Mouse (Mus musculus) embryonic facial prominence, embryonic 11.5 days (tissue): Measurements from ENCODE around the gene Lekr1. TPM values are rescaled to one million over a fixed set of nuclear protein-coding genes. Genes with fewer than 3 reads are reported as not detected.

Experiments used
- ATAC-seq: fragments of 200-750 bp; cut with Nextera tagmentation; replicated peaks from 2 replicates; pipeline ENCODE4 v1.8.0; 2017; ENCODE audit warnings: low read depth; ENCODE audit not compliant: insufficient number of reproducible peaks, low FRiP score, low TSS enrichment
- DNase-seq: peaks from one replicate; pipeline ENCODE4 v3.0.0-alpha.2; 2015; ENCODE audit warnings: low spot score
- H3K27ac ChIP-seq: fragments of 300-500 bp; sonication (generic); replicated peaks from 2 replicates; pipeline ENCODE4 v1.5.1; 2014; ENCODE audit warnings: mild to moderate bottlenecking, low read depth, low read length, control low read depth
- H3K27me3 ChIP-seq: fragments of 300-500 bp; sonication (generic); 2 replicates; pipeline ENCODE4 v1.6.1; 2014; ENCODE audit warnings: mild to moderate bottlenecking, low read length, moderate library complexity, mixed read lengths; ENCODE audit not compliant: control insufficient read depth, insufficient read depth
- H3K36me3 ChIP-seq: fragments of 300-500 bp; sonication (generic); replicated peaks from 2 replicates; pipeline ENCODE4 v1.6.1; 2014; ENCODE audit warnings: low read depth, mild to moderate bottlenecking, low read length, moderate library complexity, mixed read lengths; ENCODE audit not compliant: control insufficient read depth, insufficient read depth
- H3K4me1 ChIP-seq: fragments of 300-500 bp; sonication (generic); 2 replicates; pipeline ENCODE4 v1.6.1; 2014; ENCODE audit warnings: low read length, mixed read lengths; ENCODE audit not compliant: control insufficient read depth, insufficient read depth
- H3K4me2 ChIP-seq: fragments of 300-500 bp; sonication (generic); 2 replicates; pipeline ENCODE4 v1.6.1; 2014; ENCODE audit warnings: low read depth, mild to moderate bottlenecking, control low read depth, low read length, moderate library complexity
- H3K4me3 ChIP-seq: fragments of 300-500 bp; sonication (generic); 2 replicates; pipeline ENCODE4 v1.5.1; 2014; ENCODE audit warnings: low read depth, low read length, control low read depth
- H3K9ac ChIP-seq: fragments of 300-500 bp; sonication (generic); replicated peaks from 2 replicates; pipeline ENCODE4 v1.6.1; 2014; ENCODE audit warnings: mild to moderate bottlenecking, control low read depth, low read length
- H3K9me3 ChIP-seq: fragments of 300-500 bp; sonication (generic); replicated peaks from 2 replicates; pipeline ENCODE4 v1.6.1; 2016; ENCODE audit warnings: mild to moderate bottlenecking, low read length, inconsistent platforms, mixed read lengths; ENCODE audit not compliant: control insufficient read depth
- WGBS: fragments of 180-500 bp; shearing (Covaris S2); extraction: QIAGEN DNeasy Blood & Tissue Kit; methylation state at CpG from one replicate; pipeline ENCODE4 v1.1.7; 2014; 5-methylcytosine and 5-hydroxymethylcytosine counted together
- polyA plus RNA-seq: library from polyadenylated mRNA; unstranded; fragments of >200 nt; fragmentation: Nextera tagmentation; extraction: Ambion mirVana; gene quantifications from 2 replicates; pipeline ENCODE4 v1.2.1, GENCODE M21; 2014

Lekr1 gene
- polyA plus RNA-seq, 1 experiment from 2014 or later = 9.3 TPM

- ATAC-seq (0 out of 2 replicates have a peak, but pooled peaks have one; percentile 4), DNase-seq (no peak)
- Histone ChIP-seq H3K36me3 (no peaks in the 10 kb centered on the region), H3K4me1 (peaks cover 16% of the 10 kb centered on the region), H3K27me3 (no peaks in the 10 kb centered on the region), H3K4me3 (no peak overlapping the region), H3K4me2 (no peak overlapping the region; the same call in 1 of the 2 replicates), H3K9ac (no peak overlapping the region), H3K9me3 (no peaks in the 10 kb centered on the region), H3K27ac (no peak overlapping the region)
- WGBS = 8% methylated on average over 6 of the region's 6 CpGs
These were observed 195.4 kb downstream of the Lekr1 start for GRCm38 (mm10) chr3:65861471-65861881.

- Histone ChIP-seq H3K4me2 (peak overlapping the region; percentile 4; the same call in 1 of the 2 replicates), H3K9me3 (no peaks in the 10 kb centered on the region), H3K36me3 (no peaks in the 10 kb centered on the region), H3K4me1 (peaks cover 16% of the 10 kb centered on the region), H3K4me3 (no peak overlapping the region), H3K9ac (no peak overlapping the region), H3K27me3 (no peaks in the 10 kb centered on the region), H3K27ac (no peak overlapping the region)
- 2% methylated on average over 11 of the region's 11 CpGs for WGBS
- DNase-seq = peak; percentile 90
- ATAC-seq = peak; percentile 82
These were observed 197.3 kb downstream of the Lekr1 start for GRCm38 (mm10) chr3:65863297-65863696.

GRCm38 (mm10) chr3:65863762-65864377 lies 197.8 kb downstream of the Lekr1 start:
- H3K27me3 ChIP-seq = no peaks in the 10 kb centered on the region
- no peak overlapping the region for H3K4me3 ChIP-seq
- ATAC-seq = no peak
- no peak overlapping the region for H3K27ac ChIP-seq
- H3K36me3 ChIP-seq = no peaks in the 10 kb centered on the region
- DNase-seq = no peak
- H3K9me3 ChIP-seq = no peaks in the 10 kb centered on the region
- H3K4me2 ChIP-seq = peak overlapping the region; percentile 4; the same call in 1 of the 2 replicates
- H3K9ac ChIP-seq = no peak overlapping the region
- 53% methylated on average over 16 of the region's 16 CpGs for WGBS
- H3K4me1 ChIP-seq = peaks cover 11% of the 10 kb centered on the region

GRCm38 (mm10) chr3:65868931-65869330 lies 202.9 kb downstream of the Lekr1 start:
- H3K4me1 ChIP-seq = peaks cover 3% of the 10 kb centered on the region
- H3K27me3 ChIP-seq = no peaks in the 10 kb centered on the region
- H3K36me3 ChIP-seq = no peaks in the 10 kb centered on the region
- H3K9me3 ChIP-seq = no peaks in the 10 kb centered on the region
- no peak overlapping the region for H3K9ac ChIP-seq
- WGBS = 88% methylated on average over 8 of the region's 8 CpGs
- DNase-seq = no peak
- no peak overlapping the region for H3K27ac ChIP-seq
- ATAC-seq = no peak
- H3K4me2 ChIP-seq = no peak overlapping the region
- H3K4me3 ChIP-seq = no peak overlapping the region

GRCm38 (mm10) chr3:65869724-65870123 lies 203.7 kb downstream of the Lekr1 start:
- H3K27me3 ChIP-seq = no peaks in the 10 kb centered on the region
- no peak overlapping the region for H3K4me2 ChIP-seq
- H3K27ac ChIP-seq = no peak overlapping the region
- H3K9me3 ChIP-seq = no peaks in the 10 kb centered on the region
- DNase-seq = no peak
- H3K9ac ChIP-seq = no peak overlapping the region
- ATAC-seq = no peak
- H3K4me3 ChIP-seq = no peak overlapping the region
- H3K4me1 ChIP-seq = peaks cover 3% of the 10 kb centered on the region
- 64% methylated on average over 6 of the region's 6 CpGs for WGBS
- no peaks in the 10 kb centered on the region for H3K36me3 ChIP-seq

- 1% methylated on average over 12 of the region's 12 CpGs for WGBS
- peak overlapping the region; percentile 43; the same call in 1 of the 2 replicates for H3K9ac ChIP-seq
- peak; percentile 88 for ATAC-seq
- no peak overlapping the region for H3K4me2 ChIP-seq
- no peaks in the 10 kb centered on the region for H3K9me3 ChIP-seq
- H3K4me1 ChIP-seq = peaks cover 3% of the 10 kb centered on the region
- H3K4me3 ChIP-seq = no peak overlapping the region
- peak; percentile 62 for DNase-seq
- H3K27me3 ChIP-seq = no peaks in the 10 kb centered on the region
- H3K27ac ChIP-seq = 0 out of 2 replicates have a peak overlapping the region, but pooled peaks have one; percentile 10
- H3K36me3 ChIP-seq = no peaks in the 10 kb centered on the region
These were observed 205.2 kb downstream of the Lekr1 start for GRCm38 (mm10) chr3:65871188-65871603.

GRCm38 (mm10) chr3:65871609-65872272 lies 205.7 kb downstream of the Lekr1 start:
- 32% methylated on average over 10 of the region's 10 CpGs for WGBS
- Histone ChIP-seq H3K36me3 (no peaks in the 10 kb centered on the region), H3K27me3 (no peaks in the 10 kb centered on the region), H3K4me2 (no peak overlapping the region), H3K9ac (no peak overlapping the region), H3K9me3 (no peaks in the 10 kb centered on the region), H3K4me3 (no peak overlapping the region), H3K4me1 (peaks cover 3% of the 10 kb centered on the region), H3K27ac (0 out of 2 replicates have a peak overlapping the region, but pooled peaks have one; percentile 10)
- ATAC-seq = 0 out of 2 replicates have a peak, but pooled peaks have one; percentile 32
- no peak for DNase-seq
